Mouse (Mus musculus) hindbrain, embryonic 10.5 days (tissue): ENCODE measurements around the gene Sprr2a3. TPM values are rescaled to one million over a fixed set of nuclear protein-coding genes. Genes with fewer than 3 reads are reported as not detected.
"Not testable (repeated sequence)": the region's sequence is repeated elsewhere in the genome, so short reads cannot be mapped to it uniquely, and the experiment has no call there.

Experiments
- DNase-seq: peaks from one replicate; pipeline ENCODE4 v3.0.0-alpha.2; 2017; ENCODE audit warnings: low spot score
- H3K27ac ChIP-seq: fragments of 300-500 bp; sonication (generic); 2 replicates; pipeline ENCODE4 v1.5.1; 2016; ENCODE audit warnings: mild to moderate bottlenecking, moderate library complexity
- H3K27me3 ChIP-seq: fragments of 300-500 bp; sonication (generic); 2 replicates; pipeline ENCODE4 v1.6.1; 2016; ENCODE audit warnings: mild to moderate bottlenecking; ENCODE audit not compliant: poor library complexity, insufficient read depth, severe bottlenecking
- H3K36me3 ChIP-seq: fragments of 300-500 bp; sonication (generic); 2 replicates; pipeline ENCODE4 v1.6.1; 2016; ENCODE audit warnings: mild to moderate bottlenecking, moderate library complexity
- H3K4me1 ChIP-seq: fragments of 300-500 bp; sonication (generic); replicated peaks from 2 replicates; pipeline ENCODE4 v1.6.1; 2016; ENCODE audit warnings: mild to moderate bottlenecking
- H3K4me3 ChIP-seq: fragments of 300-500 bp; sonication (generic); 2 replicates; pipeline ENCODE4 v1.5.1; 2016; ENCODE audit warnings: mild to moderate bottlenecking, moderate library complexity
- H3K9me3 ChIP-seq: fragments of 300-500 bp; sonication (generic); 2 replicates; pipeline ENCODE4 v1.6.1; 2016; ENCODE audit warnings: mild to moderate bottlenecking, moderate library complexity
- WGBS: fragments of 180-500 bp; shearing (Covaris S2); methylation state at CpG from one replicate; pipeline ENCODE4 v1.1.7; 2016; 5-methylcytosine and 5-hydroxymethylcytosine counted together
- polyA plus RNA-seq: library from polyadenylated mRNA; unstranded; fragments of >200 nt; fragmentation: Nextera tagmentation; extraction: Ambion mirVana; gene quantifications from 2 replicates; pipeline ENCODE4 v1.2.1, GENCODE M21; 2016

The Sprr2a3 gene
- polyA plus RNA-seq, 1 experiment from 2014 or later: not detected

DNA sequence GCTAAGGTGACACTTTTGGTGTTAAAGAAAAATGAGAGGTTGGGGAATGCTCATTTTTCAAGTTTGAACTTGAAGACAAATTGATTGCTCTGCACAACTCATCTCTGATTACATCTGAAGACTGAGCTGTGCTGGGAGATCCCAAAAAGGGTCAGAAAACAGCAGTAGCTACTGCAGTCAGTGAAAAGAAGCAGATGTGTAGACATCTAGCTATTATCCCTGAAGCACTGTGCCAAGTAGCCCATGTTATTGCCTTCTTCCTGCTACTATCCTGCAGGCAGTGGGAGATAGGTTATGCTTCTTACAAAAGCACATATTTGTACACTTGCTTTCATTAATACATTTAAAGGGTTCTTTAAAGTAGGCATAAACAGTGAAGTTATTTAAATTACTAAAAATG is 5.6 kb upstream of the Sprr2a3 start:
- H3K27ac ChIP-seq, DNase-seq, H3K36me3 ChIP-seq, H3K27me3 ChIP-seq, H3K4me3 ChIP-seq, H3K9me3 ChIP-seq, H3K4me1 ChIP-seq: not testable (repeated sequence)

DNA sequence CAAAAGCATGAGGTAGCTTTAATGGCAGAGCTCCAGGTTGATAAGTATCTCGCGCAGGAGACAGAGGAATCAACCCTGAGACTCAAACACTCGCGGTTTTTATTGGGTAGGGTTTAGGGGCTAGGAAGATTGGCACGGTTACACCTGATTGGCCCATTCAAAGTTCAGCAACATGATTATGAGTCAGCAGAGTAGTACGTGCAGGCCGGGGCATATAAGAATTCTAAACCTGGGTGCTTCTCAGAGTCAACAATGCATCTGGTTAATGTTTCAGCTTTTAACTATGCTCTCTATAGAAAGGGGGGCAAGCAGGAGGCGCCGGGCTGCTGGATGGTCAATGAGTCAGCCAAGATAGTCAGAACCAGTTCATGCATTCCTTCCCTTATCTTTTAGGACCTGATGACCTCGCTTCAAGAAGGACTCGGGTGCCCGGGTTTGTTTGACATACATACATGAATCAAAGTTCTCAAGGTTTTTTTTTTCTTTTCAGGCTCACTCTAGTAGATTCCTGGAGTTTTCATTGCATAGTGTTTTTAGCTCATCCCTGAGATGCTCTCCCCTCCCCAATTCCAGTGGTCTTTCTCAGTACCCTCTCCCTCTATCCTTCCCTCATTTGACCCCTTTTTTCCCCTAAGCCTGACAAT is 4.1 kb upstream of the Sprr2a3 start:
- H3K4me1 ChIP-seq, DNase-seq, H3K36me3 ChIP-seq, H3K27me3 ChIP-seq, H3K9me3 ChIP-seq, H3K27ac ChIP-seq, H3K4me3 ChIP-seq: not testable (repeated sequence)
- 87% methylated on average over 5 of the region's 12 CpGs for WGBS

DNA sequence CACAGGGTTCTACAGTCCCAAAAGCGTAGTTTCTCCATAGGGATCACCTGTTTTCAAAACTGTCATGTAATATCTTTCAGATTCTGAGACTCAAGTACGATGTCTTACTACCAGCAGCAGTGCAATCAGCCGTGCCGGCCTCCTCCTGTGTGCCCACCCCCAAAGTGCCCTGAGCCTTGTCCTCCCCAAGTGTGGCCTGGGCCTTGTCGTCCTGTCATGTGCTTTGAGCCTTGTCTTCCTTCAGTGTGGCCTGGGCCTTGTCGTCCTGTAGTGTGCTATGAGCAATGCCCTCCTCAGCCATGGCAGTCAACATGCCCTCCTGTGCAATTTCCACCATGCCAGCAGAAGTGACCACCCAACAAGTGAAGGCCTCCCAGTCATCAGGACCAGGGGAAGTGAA is 3.3 kb downstream of the Sprr2a3 start:
- not testable (repeated sequence) for H3K4me3 ChIP-seq, H3K27me3 ChIP-seq, H3K9me3 ChIP-seq, H3K4me1 ChIP-seq, DNase-seq, H3K36me3 ChIP-seq, H3K27ac ChIP-seq
- WGBS: 77% methylated on average over 6 of the region's 6 CpGs

DNA sequence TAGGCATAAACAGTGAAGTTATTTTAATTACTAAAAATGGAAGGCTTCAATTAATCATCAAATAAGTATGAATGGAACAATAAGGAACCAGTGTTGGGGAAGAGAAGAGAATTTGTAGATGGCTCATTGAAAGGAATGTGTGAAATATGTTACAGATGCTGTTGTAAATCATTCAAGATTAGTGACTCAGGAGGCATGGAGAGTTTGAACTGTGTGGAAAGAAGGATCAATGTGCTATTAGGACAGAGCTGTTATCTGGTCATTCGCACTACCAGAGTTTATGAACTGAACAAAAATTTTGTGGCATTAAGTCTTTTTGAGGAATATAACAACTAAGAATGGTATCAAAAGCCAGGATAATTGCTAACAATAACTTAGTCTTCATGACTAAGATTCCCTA is 22.2 kb downstream of the Sprr2a3 start:
- 96% methylated on average over 1 of the region's 1 CpGs for WGBS
- H3K4me3 ChIP-seq: no peak overlapping the region

DNA sequence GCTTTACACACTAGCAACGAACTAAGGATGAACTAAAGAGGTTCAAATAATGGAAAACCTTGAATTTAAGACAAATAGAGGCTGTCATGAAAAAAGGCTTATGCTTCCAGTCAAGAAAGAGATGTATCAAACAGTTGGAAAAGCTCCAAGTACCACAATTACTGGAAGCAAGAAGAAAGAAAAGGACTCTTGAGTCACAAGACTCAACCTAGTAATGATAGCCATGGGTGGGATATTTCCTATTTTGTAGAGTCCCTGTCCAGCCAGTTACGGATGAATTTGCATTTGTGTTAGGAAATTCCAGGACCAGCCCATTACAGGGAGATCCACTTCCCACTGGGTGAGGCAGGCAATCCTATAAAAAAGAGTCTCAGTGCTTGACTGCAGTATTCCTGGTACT is 31.1 kb downstream of the Sprr2a3 start, which contains the start of gene Sprr2b:
TSS of gene Sprr2b (plus strand) at position 301 of the 400 bp plus-strand sequence.
- Histone ChIP-seq H3K4me1 (no peaks in the 10 kb centered on the region), H3K4me3 (no peak within 1 kb of the TSS), H3K36me3 (no peaks in the 10 kb centered on the region), H3K9me3 (no peaks in the 10 kb centered on the region), H3K27me3 (no peaks in the 10 kb centered on the region), H3K27ac (no peak within 1 kb of the TSS)
- no peak for DNase-seq
- 87% methylated on average over 2 of the region's 2 CpGs for WGBS

More for the DNA sequence above, 22.2 kb downstream of the Sprr2a3 start:
- Histone ChIP-seq H3K36me3 (no peaks in the 10 kb centered on the region), H3K9me3 (no peaks in the 10 kb centered on the region), H3K27me3 (no peaks in the 10 kb centered on the region), H3K4me1 (no peaks in the 10 kb centered on the region), H3K27ac (no peak overlapping the region)
- no peak for DNase-seq

DNA sequence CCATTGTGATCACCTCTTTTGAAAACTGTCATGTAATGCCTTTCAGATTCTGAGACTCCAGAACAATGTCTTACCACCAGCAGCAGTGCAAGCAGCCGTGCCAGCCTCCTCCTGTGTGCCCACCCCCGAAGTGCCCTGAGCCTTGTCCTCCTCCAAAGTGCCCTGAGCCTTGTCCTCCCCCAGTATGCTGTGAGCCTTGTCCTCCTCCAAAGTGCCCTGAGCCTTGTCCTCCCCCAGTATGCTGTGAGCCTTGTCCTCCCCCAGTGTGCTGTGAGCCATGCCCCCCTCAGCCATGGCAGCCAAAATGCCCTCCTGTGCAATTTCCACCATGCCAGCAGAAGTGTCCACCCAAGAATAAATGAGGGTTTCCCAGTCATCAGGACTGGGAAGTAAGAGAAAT is 32.2 kb downstream of the Sprr2a3 start:
- WGBS: 68% methylated on average over 2 of the region's 2 CpGs
- Histone ChIP-seq H3K27ac (no peak overlapping the region), H3K27me3 (no peaks in the 10 kb centered on the region)

GRCm38 (mm10) chr3:92336278-92336677 is 51.1 kb downstream of the Sprr2a3 start:
- H3K9me3 ChIP-seq: no peaks in the 10 kb centered on the region
- H3K27ac ChIP-seq: no peak overlapping the region
- WGBS: 91% methylated on average over 1 of the region's 1 CpGs
- no peaks in the 10 kb centered on the region for H3K36me3 ChIP-seq
- no peaks in the 10 kb centered on the region for H3K4me1 ChIP-seq
- no peaks in the 10 kb centered on the region for H3K27me3 ChIP-seq
- no peak for DNase-seq
- H3K4me3 ChIP-seq: no peak overlapping the region

More for the DNA sequence above, 32.2 kb downstream of the Sprr2a3 start:
- H3K9me3 ChIP-seq: no peaks in the 10 kb centered on the region
- no peak for DNase-seq
- H3K4me3 ChIP-seq: no peak overlapping the region
- H3K36me3 ChIP-seq: no peaks in the 10 kb centered on the region
- H3K4me1 ChIP-seq: no peaks in the 10 kb centered on the region

GRCm38 (mm10) chr3:92338840-92339239 is 53.6 kb downstream of the Sprr2a3 start, which contains the start of gene Sprr2d:
Gene Sprr2d, plus strand, starts transcription at chr3:92339140.
- H3K27me3 ChIP-seq: no peaks in the 10 kb centered on the region
- H3K4me1 ChIP-seq: no peaks in the 10 kb centered on the region
- 91% methylated on average over 5 of the region's 5 CpGs for WGBS
- H3K27ac ChIP-seq: no peak within 1 kb of the TSS
- no peaks in the 10 kb centered on the region for H3K36me3 ChIP-seq
- no peak for DNase-seq
- H3K4me3 ChIP-seq: no peak within 1 kb of the TSS
- no peaks in the 10 kb centered on the region for H3K9me3 ChIP-seq

Other genes with a start within 250 kb of the Sprr2a3 start
- 0.46 and 1.7 TPM in 2 replicates for gene Lor, start 202.3 kb upstream of the Sprr2a3 start, polyA plus RNA-seq
- not detected in 2 replicates for gene Prr9, start 161.5 kb upstream of the Sprr2a3 start, polyA plus RNA-seq
- gene Lelp1, start 142.7 kb upstream of the Sprr2a3 start, polyA plus RNA-seq: not detected in 2 replicates
- not detected in 2 replicates for gene Sprr2a1, start 69.6 kb upstream of the Sprr2a3 start, polyA plus RNA-seq
- not detected in 2 replicates for gene Sprr2a2, start 69.5 kb upstream of the Sprr2a3 start, polyA plus RNA-seq
- gene Sprr2b, start 31.2 kb downstream of the Sprr2a3 start, polyA plus RNA-seq: not detected in 2 replicates
- not detected in 2 replicates for gene Sprr2d, start 53.7 kb downstream of the Sprr2a3 start, polyA plus RNA-seq
- gene Sprr2e, start 66.7 kb downstream of the Sprr2a3 start, polyA plus RNA-seq: not detected in 2 replicates
- not detected in 2 replicates for gene Sprr2f, start 79.8 kb downstream of the Sprr2a3 start, polyA plus RNA-seq
- not detected in 2 replicates for gene Sprr2h, start 100.3 kb downstream of the Sprr2a3 start, polyA plus RNA-seq
- not detected in 2 replicates for gene Sprr2i, start 122.6 kb downstream of the Sprr2a3 start, polyA plus RNA-seq
- not detected in 2 replicates for gene Sprr2j-ps, start 132.7 kb downstream of the Sprr2a3 start, polyA plus RNA-seq
- gene Gm9774, start 144.0 kb downstream of the Sprr2a3 start, polyA plus RNA-seq: 8.3 and 9.8 TPM in 2 replicates
- not detected in 2 replicates for gene Sprr2k, start 147.2 kb downstream of the Sprr2a3 start, polyA plus RNA-seq
- gene Sprr1b, start 153.4 kb downstream of the Sprr2a3 start, polyA plus RNA-seq: not detected in 2 replicates
- not detected in 2 replicates for gene Sprr3, start 173.3 kb downstream of the Sprr2a3 start, polyA plus RNA-seq
- gene Sprr1a, start 200.5 kb downstream of the Sprr2a3 start, polyA plus RNA-seq: not detected in 2 replicates
- gene Sprr4, start 215.1 kb downstream of the Sprr2a3 start, polyA plus RNA-seq: not detected in 2 replicates
- gene 2310046K23Rik, start 249.1 kb downstream of the Sprr2a3 start, polyA plus RNA-seq: not detected in 2 replicates